Mouse (Mus musculus): ENCODE measurements around the gene Gm21883. TPM values are rescaled to one million over a fixed set of nuclear protein-coding genes. Genes with fewer than 3 reads are reported as not detected.
"Not testable (repeated sequence)": the region's sequence is repeated elsewhere in the genome, so short reads cannot be mapped to it uniquely, and the experiment has no call there.

Gm21883 gene
- not detected in 2 replicates for polyA plus RNA-seq (2011; ENCODE audit: insufficient read depth, insufficient read length, low read depth, missing spikeins)

GRCm38 (mm10) chrX:31574183-31574582 is at the start of gene Gm21883:
Gene Gm21883 (minus strand): TSS chrX:31574283.
- not testable (repeated sequence) for H3K4me1 ChIP-seq (ENCODE audit: control insufficient read depth, insufficient read depth, low read length); H3K9ac ChIP-seq (ENCODE audit: low read depth, poor library complexity, severe bottlenecking); H3K27ac ChIP-seq (ENCODE audit: insufficient read depth, low read length); H3K9me3 ChIP-seq (replicated peaks; ENCODE audit: control insufficient read depth, insufficient read depth, low read length, poor library complexity, severe bottlenecking); H3K36me3 ChIP-seq (ENCODE audit: control insufficient read depth, insufficient read depth, low read length, poor library complexity, severe bottlenecking); H3K4me3 ChIP-seq (ENCODE audit: low read depth, low read length); H3K27me3 ChIP-seq (ENCODE audit: control insufficient read depth, insufficient read depth, low read length, poor library complexity, severe bottlenecking)

GRCm38 (mm10) chrX:31618820-31619219 is 44.7 kb upstream of the Gm21883 start, which contains the start of gene Spin2e:
Gene Spin2e (minus strand): TSS chrX:31618920.
- not testable (repeated sequence) for H3K27me3 ChIP-seq (ENCODE audit: control insufficient read depth, insufficient read depth, low read length, poor library complexity, severe bottlenecking); H3K9me3 ChIP-seq (replicated peaks; ENCODE audit: control insufficient read depth, insufficient read depth, low read length, poor library complexity, severe bottlenecking); H3K9ac ChIP-seq (ENCODE audit: low read depth, poor library complexity, severe bottlenecking); H3K4me3 ChIP-seq (ENCODE audit: low read depth, low read length); H3K4me1 ChIP-seq (ENCODE audit: control insufficient read depth, insufficient read depth, low read length); H3K27ac ChIP-seq (ENCODE audit: insufficient read depth, low read length); H3K36me3 ChIP-seq (ENCODE audit: control insufficient read depth, insufficient read depth, low read length, poor library complexity, severe bottlenecking)

Other genes with a start within 250 kb of the Gm21883 start
- not detected in 2 replicates for gene Btbd35f26, start 237.8 kb downstream of the Gm21883 start, polyA plus RNA-seq (2011; ENCODE audit: insufficient read depth, insufficient read length, low read depth, missing spikeins)
- not detected in 2 replicates for gene Btbd35f19, start 190.4 kb downstream of the Gm21883 start, polyA plus RNA-seq (2011; ENCODE audit: insufficient read depth, insufficient read length, low read depth, missing spikeins)
- not detected in 2 replicates for gene Spin2e, start 44.6 kb upstream of the Gm21883 start, polyA plus RNA-seq (2011; ENCODE audit: insufficient read depth, insufficient read length, low read depth, missing spikeins)
- gene Btbd35f25, start 142.9 kb upstream of the Gm21883 start, polyA plus RNA-seq (2011; ENCODE audit: insufficient read depth, insufficient read length, low read depth, missing spikeins), result not detected in 2 replicates

All from ES-Bruce4 (cell line).